Mouse (Mus musculus) heart, postnatal 4 days (tissue): ENCODE results near the gene Celsr1. TPM values are rescaled to one million over a fixed set of nuclear protein-coding genes. Genes with fewer than 3 reads are reported as not detected.

Experiments used
- DNase-seq: peaks from one replicate; pipeline ENCODE4 v3.0.0; 2021
- total RNA-seq, 2 experiments: library from RNA; stranded (reverse); gene quantifications; 2 replicates each; pipeline ENCODE4 v1.2.3; 2021

Gene Celsr1
- total RNA-seq: 10 to 100 TPM; 20.0 to 21.3 TPM

- peak; percentile 58 for DNase-seq
These were observed at the start of gene Celsr1 for GRCm38 (mm10) chr15:86033191-86033841. Gene Celsr1 (minus strand): TSS chr15:86033777.

DNA sequence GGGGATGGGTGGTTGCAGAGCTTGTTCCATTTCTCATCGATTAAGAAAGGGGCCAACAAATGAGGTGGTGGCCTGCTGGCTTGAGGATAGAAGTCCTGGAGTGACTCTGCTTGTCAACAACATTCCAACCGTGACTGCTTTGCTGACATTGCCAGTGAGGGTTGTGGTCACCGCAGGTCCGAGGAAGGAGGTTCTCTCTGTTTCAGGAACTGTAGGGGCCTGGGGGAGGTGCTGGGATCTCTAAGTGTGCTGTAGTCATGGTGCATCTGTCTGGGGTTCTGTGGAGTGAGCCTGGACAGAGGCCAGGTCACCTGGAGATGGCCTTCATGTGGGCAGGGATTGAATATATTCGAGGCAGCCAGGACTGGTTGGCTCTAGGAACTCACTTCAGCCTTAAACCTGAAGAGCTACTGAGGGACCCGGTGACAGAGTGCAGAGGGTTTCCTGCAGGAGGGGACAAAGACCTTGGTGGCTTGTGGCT, 49.7 kb upstream of the Celsr1 start:
- DNase-seq: no peak

GRCm38 (mm10) chr15:86082551-86082961, 49.0 kb upstream of the Celsr1 start:
- DNase-seq: no peak

GRCm38 (mm10) chr15:86081654-86082053, 48.1 kb upstream of the Celsr1 start:
- DNase-seq: no peak

DNA sequence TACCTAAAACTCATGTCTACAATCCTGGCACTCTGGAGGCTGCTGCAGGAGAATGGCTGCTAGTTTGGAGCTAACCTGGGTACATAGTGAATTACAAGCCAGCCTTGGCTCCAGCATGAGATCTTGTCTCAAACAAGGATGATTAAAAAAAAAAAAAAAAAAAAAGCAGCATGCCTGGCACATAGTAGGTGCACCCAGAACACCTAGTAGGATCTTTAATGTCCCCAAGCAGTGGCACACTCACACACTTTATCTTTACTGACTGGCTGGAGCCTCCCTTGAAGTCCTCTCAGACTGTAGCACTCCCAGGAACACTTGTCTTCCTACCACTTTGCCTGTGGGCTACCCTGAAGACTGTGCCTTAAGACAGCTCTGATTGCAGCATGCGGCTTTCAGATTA, 46.8 kb upstream of the Celsr1 start:
- no peak for DNase-seq

- DNase-seq: peak; percentile 35
These were observed 46.3 kb upstream of the Celsr1 start for GRCm38 (mm10) chr15:86079876-86080275.

DNA sequence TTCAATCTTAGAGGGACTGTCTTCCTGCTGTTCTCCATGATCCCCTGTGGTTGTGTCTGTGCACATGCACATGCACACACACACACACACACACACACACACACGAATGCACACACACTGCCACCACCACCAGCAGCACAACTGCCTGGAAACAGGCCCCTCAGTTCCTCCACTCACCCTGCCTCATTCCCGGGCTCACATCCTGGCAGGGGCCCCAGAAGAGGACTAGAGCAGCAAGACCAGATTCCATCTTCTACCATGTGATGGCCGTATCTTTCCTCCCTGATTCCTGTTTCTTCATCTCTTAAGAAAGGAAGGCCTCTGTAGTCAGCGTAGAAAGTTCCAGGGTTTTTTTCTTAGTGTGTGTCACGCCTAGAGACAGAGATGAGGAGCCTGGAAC, 45.9 kb upstream of the Celsr1 start:
- DNase-seq: peak; percentile 45

DNA sequence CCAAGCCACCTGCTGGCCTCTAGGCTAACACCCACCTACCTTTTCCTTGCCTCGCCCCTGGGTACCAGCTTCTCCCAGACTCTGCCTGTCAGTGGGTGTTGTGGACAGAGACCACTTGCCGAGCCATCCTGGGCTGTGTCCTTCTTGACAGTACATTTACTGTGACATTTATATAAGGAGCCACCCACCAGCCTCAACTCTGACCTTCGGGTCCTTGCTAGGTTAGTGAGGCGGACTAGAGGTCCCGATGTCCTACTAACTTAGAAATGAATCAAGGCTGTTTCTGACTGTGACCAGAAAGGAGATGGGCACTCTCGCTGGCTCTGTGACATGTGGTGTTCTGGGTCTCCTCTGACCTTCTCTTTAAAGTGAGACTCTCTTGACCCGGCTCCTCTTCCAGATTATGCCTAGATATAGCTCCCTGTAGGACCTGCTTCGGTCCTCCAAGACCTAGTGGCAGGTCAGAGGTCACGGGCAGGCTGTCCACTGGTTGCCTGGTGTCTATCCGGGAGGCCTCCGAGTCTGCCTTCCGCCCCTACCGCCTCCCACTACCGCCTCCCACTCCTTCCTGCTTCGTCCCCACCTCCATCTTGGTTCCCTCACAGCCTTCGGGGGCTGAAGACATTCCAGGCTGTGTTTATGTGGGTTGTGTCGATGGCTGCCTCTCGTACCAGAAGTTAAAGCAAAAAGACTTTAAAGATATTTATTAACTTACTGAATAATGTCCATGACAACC, 45.1 kb upstream of the Celsr1 start:
- no peak for DNase-seq

DNA sequence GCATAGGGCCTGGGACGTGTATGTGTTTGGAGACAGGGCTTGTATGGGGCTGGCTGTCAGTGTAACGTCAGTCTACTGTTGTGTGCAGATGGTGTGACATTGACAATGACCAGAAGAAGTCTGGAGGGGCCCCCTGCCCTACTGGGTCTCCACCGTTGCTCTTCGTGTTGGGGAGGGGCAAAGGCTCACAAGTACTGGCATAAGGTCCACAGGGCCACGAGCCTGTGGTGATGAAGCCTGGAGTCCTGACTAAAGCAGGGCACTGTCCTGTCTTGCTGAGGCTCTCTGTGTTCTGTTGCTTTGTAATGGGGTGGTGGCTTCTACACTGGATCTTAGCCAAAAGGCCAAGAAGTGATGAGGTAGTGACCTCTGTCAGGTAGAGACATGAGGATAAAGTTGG, 44.4 kb upstream of the Celsr1 start:
- DNase-seq: no peak

DNA sequence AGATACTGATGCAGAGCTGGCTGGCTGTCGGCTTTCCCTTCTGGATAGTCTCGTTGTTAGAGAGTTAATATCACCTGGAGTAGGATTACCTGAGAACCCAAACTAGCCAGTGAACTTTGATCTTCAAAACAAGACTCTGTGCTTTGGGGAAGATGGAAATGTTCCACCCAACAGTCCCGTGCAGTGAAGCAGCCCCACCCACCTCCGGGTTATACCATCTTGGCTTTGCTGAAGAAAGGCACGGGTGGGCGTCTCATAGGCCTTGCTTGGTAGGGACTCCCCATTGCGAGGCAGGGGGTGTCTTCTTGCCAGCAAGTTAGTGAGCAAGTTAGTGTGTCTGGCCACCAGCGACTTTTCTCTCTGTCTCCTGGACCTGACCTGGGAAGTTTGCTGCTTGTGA, 42.8 kb upstream of the Celsr1 start:
- DNase-seq: no peak

DNA sequence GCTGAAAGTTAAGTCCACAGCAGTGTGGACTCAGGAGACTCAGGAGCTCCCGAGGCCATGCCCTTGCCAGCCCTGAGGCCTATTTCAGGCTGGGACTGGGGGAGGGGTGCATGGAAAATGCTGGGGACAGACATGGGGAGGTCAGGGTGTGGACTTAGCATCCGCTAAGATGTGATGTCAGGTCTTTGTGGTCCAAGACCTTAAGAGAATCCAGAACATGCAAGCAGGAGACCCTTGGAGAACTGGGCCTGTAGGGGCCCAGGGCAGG, 42.4 kb upstream of the Celsr1 start:
- DNase-seq: no peak

GRCm38 (mm10) chr15:86075305-86076047, 41.9 kb upstream of the Celsr1 start:
- no peak for DNase-seq

- no peak for DNase-seq
These were observed 40.8 kb upstream of the Celsr1 start for GRCm38 (mm10) chr15:86074171-86074937.

- DNase-seq: no peak
These were observed 37.6 kb upstream of the Celsr1 start for GRCm38 (mm10) chr15:86071166-86071565.

DNA sequence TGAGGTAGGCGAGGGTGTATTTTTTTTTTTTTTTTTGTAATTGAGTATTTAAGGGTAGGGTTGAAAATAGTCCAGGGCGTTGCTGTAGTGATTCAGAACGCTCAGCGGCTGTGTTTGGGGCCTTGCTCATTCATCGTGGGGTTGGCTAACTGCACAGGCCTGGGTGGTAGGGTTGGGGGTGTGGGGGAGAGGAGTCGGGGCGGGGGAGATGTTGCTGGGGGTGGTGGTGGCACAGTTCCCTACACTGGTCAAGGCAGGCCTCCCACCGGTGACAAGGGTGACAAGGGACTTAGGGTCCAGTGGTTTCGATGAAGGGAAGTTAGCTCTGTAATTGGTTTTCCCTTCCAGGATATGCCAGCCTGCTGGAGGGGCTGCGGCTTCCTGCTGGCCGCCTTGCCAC, 36.8 kb upstream of the Celsr1 start:
- DNase-seq: no peak

DNA sequence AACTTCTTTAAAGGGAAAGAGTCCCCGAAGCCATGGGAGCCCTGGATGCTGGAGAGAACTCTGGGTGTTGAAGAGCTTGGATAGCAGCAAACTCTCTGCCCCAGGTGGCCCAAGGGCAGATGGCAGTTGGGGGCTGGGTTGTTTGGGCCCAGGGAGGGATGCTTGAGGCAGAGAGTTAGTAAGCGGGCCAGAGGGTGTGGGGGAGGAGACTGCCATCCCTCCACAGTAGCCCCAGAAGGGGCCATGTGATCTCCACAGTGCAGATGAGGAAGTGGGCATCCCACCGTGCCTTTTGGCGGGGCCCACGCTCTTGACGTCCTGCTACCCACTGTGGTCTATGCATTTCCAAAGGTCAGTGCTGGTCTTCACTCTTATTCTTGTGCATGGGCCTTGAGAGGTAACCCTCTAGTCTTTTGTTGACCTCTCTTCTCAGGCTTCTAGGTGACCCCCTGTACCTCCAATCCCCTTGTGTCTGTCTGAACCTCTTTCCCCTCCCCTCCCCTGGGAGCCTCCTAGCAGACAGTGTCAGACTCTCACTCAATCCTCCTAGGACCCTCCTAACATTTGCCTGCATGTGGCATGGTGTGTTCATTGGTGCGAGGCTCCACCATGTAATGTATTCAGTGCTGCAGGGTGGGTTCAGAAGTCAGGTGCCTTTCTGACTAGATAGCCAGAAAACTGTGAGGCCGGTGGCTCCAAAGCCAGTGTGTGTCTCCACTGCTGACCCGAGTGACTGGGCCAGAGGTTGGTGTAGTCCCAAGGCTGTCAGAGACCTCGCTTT, 35.6 kb upstream of the Celsr1 start:
- no peak for DNase-seq

DNA sequence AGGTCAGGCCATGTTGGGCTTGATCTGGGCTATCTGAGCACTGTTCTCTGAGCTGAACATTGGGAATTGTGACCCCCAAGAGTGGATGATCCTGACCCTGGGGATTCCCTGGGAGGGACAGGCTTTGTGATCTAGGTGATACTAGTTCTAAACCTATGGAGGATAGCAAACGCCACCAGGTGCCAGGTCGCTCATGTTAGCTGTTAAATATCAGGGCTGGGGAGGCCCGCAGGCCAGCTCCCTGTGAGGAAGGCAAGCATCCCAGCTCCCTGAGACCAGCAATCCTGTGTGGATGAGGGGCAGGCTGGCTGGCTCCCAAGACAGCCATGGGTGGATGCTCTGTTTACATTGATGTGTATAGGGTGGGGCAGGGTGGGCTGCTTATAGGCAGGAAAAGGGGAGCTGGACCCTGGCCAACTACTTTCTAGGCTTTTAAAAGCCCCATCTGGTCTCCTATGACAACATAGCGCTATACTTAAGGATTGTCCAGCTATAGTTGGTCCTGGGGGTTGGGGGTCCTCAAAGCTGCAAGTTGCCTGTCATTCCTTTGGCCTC, 34.4 kb upstream of the Celsr1 start:
- no peak for DNase-seq

- DNase-seq: no peak
These were observed 34.0 kb upstream of the Celsr1 start for GRCm38 (mm10) chr15:86067581-86067910.

- DNase-seq: no peak
These were observed 33.4 kb upstream of the Celsr1 start for GRCm38 (mm10) chr15:86066836-86067580.

- no peak for DNase-seq
These were observed 31.8 kb upstream of the Celsr1 start for GRCm38 (mm10) chr15:86065367-86065766.

GRCm38 (mm10) chr15:86064850-86065229, 31.3 kb upstream of the Celsr1 start:
- no peak for DNase-seq
